Mouse (Mus musculus) intestine, embryonic 16.5 days (tissue): ENCODE results near the gene Spata2l. TPM values are rescaled to one million over a fixed set of nuclear protein-coding genes. Genes with fewer than 3 reads are reported as not detected.
A peak's percentile ranks its signal among the peaks of the same experiment; 100 is the strongest.
"Not testable (repeated sequence)": the region's sequence is repeated elsewhere in the genome, so short reads cannot be mapped to it uniquely, and the experiment has no call there.

ENCODE experiments used
- ATAC-seq: fragments of 200-750 bp; cut with Nextera tagmentation; 2 replicates; pipeline ENCODE4 v1.8.0; 2017; ENCODE audit warnings: moderate TSS enrichment, moderate library complexity
- H3K27ac ChIP-seq: fragments of 300-500 bp; sonication (generic); 2 replicates; pipeline ENCODE4 v1.5.1; 2014; ENCODE audit warnings: mild to moderate bottlenecking, low read length
- H3K27me3 ChIP-seq: fragments of 300-500 bp; sonication (generic); replicated peaks from 2 replicates; pipeline ENCODE4 v1.6.1; 2014; ENCODE audit warnings: low read length, control low read depth, mixed read lengths; ENCODE audit not compliant: control insufficient read depth, insufficient read depth
- H3K36me3 ChIP-seq: fragments of 300-500 bp; sonication (generic); 2 replicates; pipeline ENCODE4 v1.6.1; 2014; ENCODE audit warnings: low read length, control low read depth; ENCODE audit not compliant: control insufficient read depth, insufficient read depth
- H3K4me1 ChIP-seq: fragments of 300-500 bp; sonication (generic); 2 replicates; pipeline ENCODE4 v1.6.1; 2014; ENCODE audit warnings: low read length, control low read depth, mixed read lengths; ENCODE audit not compliant: control insufficient read depth, insufficient read depth
- H3K4me2 ChIP-seq: fragments of 300-500 bp; sonication (generic); 2 replicates; pipeline ENCODE4 v1.6.1; 2014; ENCODE audit warnings: low read depth, low read length, control low read depth
- H3K4me3 ChIP-seq: fragments of 300-500 bp; sonication (generic); 2 replicates; pipeline ENCODE4 v1.5.1; 2014; ENCODE audit warnings: mild to moderate bottlenecking, low read length
- H3K9ac ChIP-seq: fragments of 300-500 bp; sonication (generic); 2 replicates; pipeline ENCODE4 v1.6.1; 2014; ENCODE audit warnings: low read depth, low read length
- H3K9me3 ChIP-seq: fragments of 300-500 bp; sonication (generic); 2 replicates; pipeline ENCODE4 v1.6.1; 2016; ENCODE audit warnings: low read length, control low read depth; ENCODE audit not compliant: control insufficient read depth
- WGBS: fragments of 180-500 bp; shearing (Covaris S2); extraction: QIAGEN DNeasy Blood & Tissue Kit; methylation state at CpG from one replicate; pipeline ENCODE4 v1.1.7; 2014; 5-methylcytosine and 5-hydroxymethylcytosine counted together
- polyA plus RNA-seq: library from polyadenylated mRNA; unstranded; fragments of >200 nt; fragmentation: Nextera tagmentation; extraction: Ambion mirVana; gene quantifications from 2 replicates; pipeline ENCODE4 v1.2.1, GENCODE M21; 2015

The Spata2l gene
- polyA plus RNA-seq, 1 experiment from 2014 or later: 6.0 TPM

GRCm38 (mm10) chr8:123271901-123272300, 35.9 kb upstream of the Spata2l start:
- 59% methylated on average over 4 of the region's 4 CpGs for WGBS
- no peak overlapping the region for H3K4me3 ChIP-seq
- H3K36me3 ChIP-seq: peaks cover 11% of the 10 kb centered on the region
- no peaks in the 10 kb centered on the region for H3K4me1 ChIP-seq
- H3K9me3 ChIP-seq: no peaks in the 10 kb centered on the region
- no peaks in the 10 kb centered on the region for H3K27me3 ChIP-seq
- 0 out of 2 replicates have a peak overlapping the region, but pooled peaks have one; percentile 25 for H3K9ac ChIP-seq
- no peak overlapping the region for H3K4me2 ChIP-seq
- no peak overlapping the region for H3K27ac ChIP-seq
- peak; percentile 59; the same call in 1 of the 2 replicates for ATAC-seq

GRCm38 (mm10) chr8:123271147-123271546, 35.1 kb upstream of the Spata2l start:
- Histone ChIP-seq H3K4me3 (no peak overlapping the region), H3K27ac (no peak overlapping the region), H3K9ac (no peak overlapping the region), H3K36me3 (peaks cover 11% of the 10 kb centered on the region), H3K27me3 (no peaks in the 10 kb centered on the region), H3K4me2 (no peak overlapping the region), H3K9me3 (no peaks in the 10 kb centered on the region), H3K4me1 (no peaks in the 10 kb centered on the region)
- 83% methylated on average over 10 of the region's 10 CpGs for WGBS
- peak; percentile 55; the same call in 1 of the 2 replicates for ATAC-seq

- Histone ChIP-seq H3K4me3 (no peak overlapping the region), H3K4me1 (no peaks in the 10 kb centered on the region), H3K27me3 (no peaks in the 10 kb centered on the region), H3K36me3 (peaks cover 19% of the 10 kb centered on the region), H3K9me3 (no peaks in the 10 kb centered on the region), H3K27ac (no peak overlapping the region), H3K4me2 (no peak overlapping the region), H3K9ac (no peak overlapping the region)
- no peak for ATAC-seq
- 68% methylated on average over 14 of the region's 14 CpGs for WGBS
Measured at GRCm38 (mm10) chr8:123267926-123268656, 32.1 kb upstream of the Spata2l start.

GRCm38 (mm10) chr8:123257593-123257992, 21.6 kb upstream of the Spata2l start:
- H3K27me3 ChIP-seq, H3K9me3 ChIP-seq, ATAC-seq, H3K27ac ChIP-seq, H3K4me2 ChIP-seq, H3K4me3 ChIP-seq, H3K9ac ChIP-seq: not testable (repeated sequence)
- WGBS: 90% methylated on average over 8 of the region's 8 CpGs
- peaks cover 18% of the 10 kb centered on the region for H3K4me1 ChIP-seq
- H3K36me3 ChIP-seq: peaks cover 15% of the 10 kb centered on the region

- Histone ChIP-seq H3K27me3 (no peaks in the 10 kb centered on the region), H3K4me1 (peaks cover 20% of the 10 kb centered on the region), H3K9me3 (no peaks in the 10 kb centered on the region), H3K4me3 (no peak overlapping the region), H3K36me3 (peaks cover 15% of the 10 kb centered on the region), H3K4me2 (no peak overlapping the region), H3K27ac (no peak overlapping the region), H3K9ac (no peak overlapping the region)
- no peak for ATAC-seq
- 79% methylated on average over 3 of the region's 3 CpGs for WGBS
Measured at GRCm38 (mm10) chr8:123257114-123257513, 21.1 kb upstream of the Spata2l start.

- peaks cover 20% of the 10 kb centered on the region for H3K4me1 ChIP-seq
- peaks cover 15% of the 10 kb centered on the region for H3K36me3 ChIP-seq
- 60% methylated on average over 6 of the region's 6 CpGs for WGBS
- H3K27me3 ChIP-seq: no peaks in the 10 kb centered on the region
- peak overlapping the region; percentile 93 for H3K4me2 ChIP-seq
- H3K27ac ChIP-seq: no peak overlapping the region
- no peak for ATAC-seq
- peak overlapping the region; percentile 99 for H3K4me3 ChIP-seq
- H3K9me3 ChIP-seq: no peaks in the 10 kb centered on the region
- H3K9ac ChIP-seq: peak overlapping the region; percentile 99
Measured at GRCm38 (mm10) chr8:123255170-123255569, 19.1 kb upstream of the Spata2l start.

- Histone ChIP-seq H3K4me2 (peak within 1 kb of the TSS; percentile 93), H3K36me3 (peaks cover 18% of the 10 kb centered on the region), H3K4me3 (peak within 1 kb of the TSS; percentile 99), H3K27me3 (no peaks in the 10 kb centered on the region), H3K27ac (peak within 1 kb of the TSS; percentile 74), H3K4me1 (peaks cover 20% of the 10 kb centered on the region), H3K9ac (peak within 1 kb of the TSS; percentile 99), H3K9me3 (no peaks in the 10 kb centered on the region)
- WGBS: under 1% methylated on average over 77 of the region's 99 CpGs
- ATAC-seq: peak; percentile 97
Measured at GRCm38 (mm10) chr8:123254099-123254885, 18.3 kb upstream of the Spata2l start, which contains the start of the genes Zfp276 and Vps9d1. Gene Zfp276 (plus strand): TSS chr8:123254195. Gene Vps9d1 (minus strand): TSS chr8:123254348.

GRCm38 (mm10) chr8:123253451-123254098, 17.5 kb upstream of the Spata2l start:
- peak; percentile 55; the same call in 1 of the 2 replicates for ATAC-seq
- Histone ChIP-seq H3K36me3 (peaks cover 18% of the 10 kb centered on the region; the same call in 1 of the 2 replicates), H3K9ac (peak overlapping the region; percentile 99), H3K4me3 (peak overlapping the region; percentile 99), H3K27ac (peak overlapping the region; percentile 74), H3K4me1 (peaks cover 20% of the 10 kb centered on the region), H3K27me3 (no peaks in the 10 kb centered on the region), H3K9me3 (no peaks in the 10 kb centered on the region), H3K4me2 (peak overlapping the region; percentile 64)
- under 1% methylated on average over 38 of the region's 40 CpGs for WGBS

- Histone ChIP-seq H3K9me3 (no peaks in the 10 kb centered on the region), H3K27ac (peak overlapping the region; percentile 37; the same call in 1 of the 2 replicates), H3K36me3 (peaks cover 14% of the 10 kb centered on the region; the same call in 1 of the 2 replicates), H3K27me3 (no peaks in the 10 kb centered on the region), H3K4me2 (peak overlapping the region; percentile 64), H3K9ac (peak overlapping the region; percentile 99), H3K4me3 (peak overlapping the region; percentile 99), H3K4me1 (peaks cover 20% of the 10 kb centered on the region)
- ATAC-seq: no peak
- 50% methylated on average over 4 of the region's 4 CpGs for WGBS
Measured at GRCm38 (mm10) chr8:123252925-123253324, 16.9 kb upstream of the Spata2l start.
